10 mouse cellular contexts compared by ENCODE assay signal in genomic region chr9:44905620-44906019, GRCm38 (mm10). TPM values are rescaled to one million over a fixed set of nuclear protein-coding genes. Genes with fewer than 3 reads are reported as not detected.
DNase-seq lines count a peak whose midpoint lies in the region; ATAC-seq lines count a peak whose summit lies in the region.
"Had no signal": no experiment of that assay in that cellular context is flagged by ENCODE, and none has a peak within 500 bp of the region (broad histone marks: within the 10 kb centered on the region; RNA-seq: fewer than 3 reads in every experiment).

No protein-coding gene starts in this region.

- WGBS in hindbrain, embryonic 11.5 days = 90% methylated on average over 4 of the region's 4 CpGs

- H3K27ac ChIP-seq in hindbrain, embryonic 11.5 days (ENCODE audit: low read depth, low read length) = no peak overlapping the region
- H3K27ac ChIP-seq: hindbrain, embryonic 15.5 days; midbrain, embryonic 12.5 days had no signal

- no peaks in the 10 kb centered on the region for H3K9me3 ChIP-seq in hindbrain, embryonic 11.5 days (ENCODE audit: control insufficient read depth, low read length)
- H3K9me3 ChIP-seq: hindbrain, embryonic 15.5 days; midbrain, embryonic 12.5 days had no signal

- no peak overlapping the region for H3K4me3 ChIP-seq in hindbrain, embryonic 11.5 days (ENCODE audit: low read depth, low read length)
- H3K4me3 ChIP-seq: hindbrain, embryonic 15.5 days; midbrain, embryonic 12.5 days had no signal

- DNase-seq in ovary, adult 18-20 months (ENCODE audit: low spot score) = peak; percentile 9
- no peak for DNase-seq in ovary, postnatal 14 days (ENCODE audit: low spot score)
- DNase-seq in heart, postnatal 4 days = peak; percentile 67
- peak; percentile 50 for DNase-seq in right cerebral cortex, postnatal 14 days
- DNase-seq in neural tube, embryonic 10.5 days (ENCODE audit: extremely low spot score, low spot score) = no peak
- DNase-seq in hindbrain, embryonic 11.5 days (ENCODE audit: low spot score) = no peak
- DNase-seq in spleen, adult 12 weeks (ENCODE audit: low spot score) = no peak

- H3K27me3 ChIP-seq in hindbrain, embryonic 11.5 days (ENCODE audit: control insufficient read depth, insufficient read depth, low read length) = no peaks in the 10 kb centered on the region
- H3K27me3 ChIP-seq: hindbrain, embryonic 15.5 days; midbrain, embryonic 12.5 days had no signal

- no peak overlapping the region for H3K9ac ChIP-seq in hindbrain, embryonic 11.5 days (ENCODE audit: low read depth, low read length)
- H3K9ac ChIP-seq: hindbrain, embryonic 15.5 days; midbrain, embryonic 12.5 days had no signal

- peak; percentile 83 for ATAC-seq in frontal cortex, adult (ENCODE audit: low TSS enrichment)
- no peak for ATAC-seq in hindbrain, embryonic 11.5 days (ENCODE audit: low FRiP score)

- H3K36me3 ChIP-seq in hindbrain, embryonic 11.5 days (ENCODE audit: control insufficient read depth, insufficient read depth, low read length) = no peaks in the 10 kb centered on the region

- H3K4me1 ChIP-seq in hindbrain, embryonic 11.5 days (replicated peaks; ENCODE audit: control insufficient read depth, insufficient read depth, low read length) = no peaks in the 10 kb centered on the region
- H3K4me1 ChIP-seq: hindbrain, embryonic 15.5 days; midbrain, embryonic 12.5 days had no signal

- H3K4me2 ChIP-seq in hindbrain, embryonic 11.5 days (replicated peaks; ENCODE audit: low read depth, low read length) = no peak overlapping the region
- H3K4me2 ChIP-seq: hindbrain, embryonic 15.5 days; midbrain, embryonic 12.5 days had no signal

RNA-seq across cellular contexts. Expression of gene Atp5l, which starts 14.9 kb away (rescaled TPM):
- total RNA-seq in heart, postnatal 4 days (2021) = 1,000 to 10,000 TPM; 1,050 to 1,223 TPM
- polyA plus RNA-seq in hindbrain, embryonic 11.5 days (2014; fragmentation: Nextera tagmentation; extraction: Ambion mirVana) = 592 and 606 TPM in 2 replicates

RNA-seq across cellular contexts. Expression of gene Kmt2a, which starts 24.5 kb away (rescaled TPM):
- 10 to 100 TPM; 22.9 to 23.5 TPM for total RNA-seq in heart, postnatal 4 days (2021)
- polyA plus RNA-seq in hindbrain, embryonic 11.5 days (2014; fragmentation: Nextera tagmentation; extraction: Ambion mirVana) = 17.3 and 26.2 TPM in 2 replicates

RNA-seq across cellular contexts. Expression of gene Ube4a, which starts 59.8 kb away (rescaled TPM):
- total RNA-seq in heart, postnatal 4 days (2021) = 10 to 100 TPM; 33.9 to 41.6 TPM
- 36.4 and 47.3 TPM in 2 replicates for polyA plus RNA-seq in hindbrain, embryonic 11.5 days (2014; fragmentation: Nextera tagmentation; extraction: Ambion mirVana)

Comparison
In these comparisons a context has a peak if more than half of its experiments do, and no peak if none do; other contexts are left out.
1. DNase-seq: peak in ovary, adult 18-20 months (single experiment), heart, postnatal 4 days (single experiment) and right cerebral cortex, postnatal 14 days (single experiment); none in ovary, postnatal 14 days (single experiment), neural tube, embryonic 10.5 days (single experiment), hindbrain, embryonic 11.5 days (single experiment) and spleen, adult 12 weeks (single experiment).